Mouse (Mus musculus) kidney, adult 2 months (tissue): ENCODE data around the gene Apba3.
"Not testable (repeated sequence)": the region's sequence is repeated elsewhere in the genome, so short reads cannot be mapped to it uniquely, and the experiment has no call there.

Source experiments
- CTCF ChIP-seq: fragments of 200-500 bp; conservative IDR thresholded peaks from 2 replicates; pipeline ENCODE4 v1.5.1; 2011; ENCODE audit warnings: low read depth, mild to moderate bottlenecking, control low read depth, low read length, moderate library complexity, mixed read lengths; ENCODE audit not compliant: insufficient read depth, insufficient read length
- POLR2A ChIP-seq: fragments of 200-500 bp; IDR thresholded peaks from one replicate; pipeline ENCODE4 v1.6.1; 2011; ENCODE audit warnings: low read depth, low read length, control low read depth

DNA sequence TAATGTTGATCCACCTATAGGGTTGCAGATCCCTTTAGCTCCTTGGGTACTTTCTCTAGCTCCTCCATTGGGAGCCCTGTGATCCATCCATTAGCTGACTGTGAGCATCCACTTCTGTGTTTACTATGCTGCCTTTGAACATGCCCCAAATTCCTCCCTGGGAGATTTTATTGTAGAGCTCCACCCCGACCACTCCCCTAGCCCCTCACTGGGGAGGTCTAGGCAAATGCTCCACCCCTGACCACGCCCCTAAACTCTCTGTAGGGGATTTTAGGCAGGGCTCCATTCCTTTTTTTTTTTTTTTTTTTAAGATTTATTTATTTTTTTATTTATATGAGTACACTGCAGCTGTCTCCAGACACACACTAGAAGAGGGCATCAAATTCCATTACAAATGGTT, 43.0 kb upstream of the Apba3 start:
- not testable (repeated sequence) for TF ChIP-seq CTCF, POLR2A
